Mouse (Mus musculus) adrenal gland, adult 8-10 months (tissue): Measurements from ENCODE around the gene Olfr960. TPM values are rescaled to one million over a fixed set of nuclear protein-coding genes. Genes with fewer than 3 reads are reported as not detected.

Source experiments
- DNase-seq: peaks from one replicate; pipeline ENCODE4 v3.0.0; 2022
- total RNA-seq, 4 experiments: library from RNA; stranded (reverse); gene quantifications; 2 replicates each; pipeline ENCODE4 v1.2.4; 2022

Olfr960 gene
- not detected for total RNA-seq

DNA sequence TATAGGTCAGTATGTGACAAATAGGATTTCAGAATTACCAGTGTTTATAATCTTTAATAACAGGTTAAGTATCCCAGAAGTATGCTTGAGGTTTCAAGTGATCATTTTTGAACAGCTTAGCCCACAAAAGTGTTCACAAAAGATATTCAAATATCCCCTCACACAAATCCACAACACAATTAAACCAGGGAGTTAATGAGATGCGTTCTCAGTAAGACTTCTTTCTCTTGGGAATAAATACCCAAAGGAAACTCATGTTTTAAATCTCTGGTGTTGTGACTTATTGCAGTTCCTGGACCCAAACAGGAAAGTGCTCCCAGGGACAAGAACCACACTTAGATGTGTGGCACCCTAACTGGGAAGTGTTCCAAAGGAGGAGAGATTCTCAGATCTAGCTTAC, at the start of gene Olfr960:
Gene Olfr960, plus strand, starts transcription at position 301 of the 400 bp plus-strand sequence.
- no peak for DNase-seq

DNA sequence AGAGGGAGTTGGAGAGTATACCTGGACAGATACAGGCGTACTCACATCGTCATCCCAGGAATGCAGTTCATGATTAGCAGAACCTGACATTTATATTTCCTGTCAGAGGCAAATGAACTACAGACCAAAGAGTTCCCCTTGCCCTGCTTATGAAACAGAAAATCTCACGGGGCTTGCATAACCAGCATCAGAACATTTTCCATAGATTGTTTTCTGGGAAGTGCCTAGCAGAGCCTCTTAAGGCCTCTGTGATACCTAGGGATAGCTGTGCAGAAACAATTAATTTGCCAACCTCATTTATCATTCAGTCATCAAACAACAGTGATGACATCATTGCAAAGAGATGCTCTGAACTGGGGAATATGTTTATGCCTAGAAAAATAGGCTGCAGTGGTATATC, 45.7 kb upstream of the Olfr960 start, which contains the start of gene Olfr959:
Gene Olfr959, minus strand, starts transcription at position 101 of the 400 bp plus-strand sequence.
- DNase-seq, result no peak

DNA sequence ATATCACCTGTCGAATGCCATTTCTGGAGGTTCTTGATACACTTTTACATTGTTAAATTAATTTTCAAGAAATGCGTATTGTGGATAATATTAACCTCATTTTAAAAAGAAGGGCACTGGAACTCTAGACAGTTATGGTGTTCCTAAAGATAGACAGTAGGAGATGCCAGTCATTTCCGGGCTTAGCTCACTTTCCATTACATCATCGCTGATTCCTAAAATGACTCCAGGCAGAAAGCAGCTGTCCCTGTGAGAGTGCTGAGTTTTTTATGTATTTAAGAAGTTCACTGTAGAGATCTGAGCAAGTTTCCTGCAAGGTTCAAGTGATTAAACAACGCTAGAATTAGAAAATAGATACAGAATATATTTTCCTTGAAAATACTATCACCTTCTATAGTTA, 44.1 kb upstream of the Olfr960 start:
- DNase-seq, result no peak

DNA sequence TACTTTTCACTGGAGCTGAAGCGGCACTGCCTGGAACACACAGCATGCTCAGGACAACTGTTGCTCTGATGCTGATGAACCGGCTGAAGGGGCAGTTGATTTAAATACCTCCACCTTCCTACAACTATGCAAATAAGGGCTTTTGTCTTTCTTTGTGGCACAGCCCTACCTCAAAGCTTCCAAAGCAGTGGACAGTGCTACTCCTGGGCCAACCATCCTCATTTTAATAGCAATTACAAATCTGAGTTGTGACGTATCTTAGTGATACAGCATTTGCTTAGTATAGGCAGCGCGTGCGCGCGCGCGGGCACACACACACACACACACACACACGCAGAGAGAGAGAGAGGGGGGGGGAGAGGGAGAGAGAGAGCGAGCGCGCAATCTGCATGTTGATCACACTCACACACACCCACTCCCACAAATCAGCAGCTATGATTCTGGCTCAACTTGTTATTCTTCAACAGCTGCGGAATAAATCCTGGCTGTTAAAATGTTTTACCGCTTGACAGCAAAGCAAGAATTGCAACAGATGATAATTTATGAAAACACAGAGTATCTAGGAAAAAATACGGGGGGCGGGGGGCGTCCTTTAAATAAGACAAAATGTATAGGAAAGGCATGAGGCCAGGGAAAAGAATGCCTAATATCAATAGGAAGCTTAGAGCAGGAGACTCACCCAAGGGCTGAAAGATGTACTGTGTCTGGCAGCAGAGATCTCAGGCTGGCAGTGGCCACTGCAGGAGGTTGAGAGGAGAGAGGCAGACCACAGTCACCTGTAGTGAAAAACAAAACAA, 18.4 kb upstream of the Olfr960 start:
- no peak for DNase-seq

DNA sequence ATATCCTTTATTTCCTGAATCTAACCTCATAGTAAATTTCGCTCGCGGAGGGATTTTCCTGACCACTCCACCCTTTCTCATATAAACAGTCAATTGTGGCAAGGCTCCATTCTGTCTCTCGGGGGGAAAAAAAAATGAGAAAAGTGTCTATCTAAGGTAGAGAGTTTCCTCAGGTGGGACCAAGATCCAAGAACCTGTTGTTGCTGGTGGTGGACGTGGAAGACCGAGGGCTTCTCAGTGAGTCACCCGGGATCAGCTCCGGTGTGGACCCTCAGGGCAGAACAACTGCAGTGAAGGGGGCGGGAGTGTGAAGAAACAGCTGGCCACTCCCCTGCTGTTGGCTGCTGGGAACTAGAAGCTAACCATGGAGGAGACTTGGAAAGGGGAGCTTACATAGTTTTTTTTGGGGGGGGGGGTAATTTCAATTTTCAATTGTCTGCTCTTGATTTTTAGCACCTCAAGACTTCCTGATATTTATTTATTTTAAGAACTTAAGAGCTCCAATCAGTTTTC, 17.8 kb upstream of the Olfr960 start:
- no peak for DNase-seq

DNA sequence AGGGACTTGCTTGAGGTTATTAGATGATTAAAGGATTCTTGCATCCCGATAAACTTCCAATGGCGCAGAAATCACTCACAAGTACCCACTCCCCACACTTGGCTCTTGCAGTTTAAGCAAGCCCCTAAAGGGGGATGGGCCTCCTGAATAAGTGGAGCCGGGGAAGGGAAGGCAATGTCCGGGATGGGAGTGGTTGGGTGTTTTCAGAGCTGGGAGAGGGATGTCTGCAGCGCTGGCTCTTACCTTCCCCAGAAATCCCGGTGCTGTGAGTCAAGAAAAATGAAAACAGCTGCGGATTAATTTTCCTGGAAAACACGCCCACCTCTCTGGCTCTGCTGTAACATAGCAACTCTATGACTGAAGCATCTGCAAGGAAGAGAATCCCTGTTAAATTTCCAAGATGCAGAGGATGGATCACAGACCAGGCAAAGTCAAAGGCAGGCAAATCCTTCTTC, 17.1 kb upstream of the Olfr960 start, which contains the start of gene AW551984:
Gene AW551984, minus strand, starts transcription at position 405 of the 455 bp plus-strand sequence.
- no peak for DNase-seq

DNA sequence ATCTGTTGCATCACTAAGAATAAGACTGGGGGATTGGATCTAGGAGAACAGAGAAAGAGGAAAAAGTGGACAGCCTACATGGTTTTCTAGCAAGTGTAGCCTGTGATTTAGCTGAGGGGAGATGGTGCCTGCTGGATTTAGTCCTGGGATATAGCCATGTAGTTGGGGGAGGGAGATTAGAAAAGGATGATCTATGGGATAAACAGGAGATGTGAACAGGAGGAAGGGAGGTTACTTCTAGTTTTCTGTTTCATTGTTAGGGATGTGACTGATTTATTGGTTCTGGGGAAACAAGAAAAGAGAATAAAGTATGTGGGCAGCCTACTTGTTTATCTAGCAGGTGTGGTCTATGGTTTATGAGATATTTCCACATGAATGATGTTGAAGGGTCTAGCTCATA, 12.7 kb upstream of the Olfr960 start:
- no peak for DNase-seq

DNA sequence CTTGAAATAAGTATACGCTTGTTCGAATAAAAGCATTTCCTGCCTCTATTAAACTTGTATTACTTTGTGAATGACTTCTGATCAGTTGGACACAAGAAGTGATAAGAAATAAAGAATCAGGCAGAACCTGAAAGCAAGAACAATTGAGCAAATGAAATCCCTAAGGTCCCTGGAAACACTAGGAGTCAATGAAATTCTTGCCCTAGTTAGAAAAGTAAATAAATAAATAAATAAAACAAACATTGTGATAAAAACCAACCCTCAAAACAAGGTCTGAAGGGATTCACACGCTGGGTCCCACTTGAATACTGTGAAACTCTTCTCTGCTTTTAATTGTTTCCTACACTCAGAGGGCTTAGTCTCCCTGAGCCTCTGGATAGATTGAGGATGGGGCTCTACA, 10.8 kb upstream of the Olfr960 start, which contains the start of gene Olfr148:
Gene Olfr148, plus strand, starts transcription at position 301 of the 400 bp plus-strand sequence.
- no peak for DNase-seq

DNA sequence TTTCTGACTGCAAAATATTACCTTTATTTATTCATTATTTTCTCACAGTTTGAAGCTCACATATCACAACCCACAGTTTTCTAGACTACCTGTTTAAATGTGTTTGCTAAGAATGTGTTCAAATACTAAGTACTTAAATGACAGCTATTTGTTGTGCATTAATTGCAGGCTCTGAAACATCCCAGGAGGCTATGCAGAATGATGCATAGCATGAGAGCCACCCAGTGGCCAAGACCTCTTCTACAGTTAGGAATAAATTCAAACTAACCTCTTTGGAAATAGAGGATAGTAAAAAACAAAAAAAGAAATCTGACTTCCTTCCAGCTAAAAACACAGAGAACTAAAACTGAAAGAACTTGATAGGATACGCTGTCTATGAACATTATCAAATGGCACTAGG, 9.2 kb upstream of the Olfr960 start:
- no peak for DNase-seq

DNA sequence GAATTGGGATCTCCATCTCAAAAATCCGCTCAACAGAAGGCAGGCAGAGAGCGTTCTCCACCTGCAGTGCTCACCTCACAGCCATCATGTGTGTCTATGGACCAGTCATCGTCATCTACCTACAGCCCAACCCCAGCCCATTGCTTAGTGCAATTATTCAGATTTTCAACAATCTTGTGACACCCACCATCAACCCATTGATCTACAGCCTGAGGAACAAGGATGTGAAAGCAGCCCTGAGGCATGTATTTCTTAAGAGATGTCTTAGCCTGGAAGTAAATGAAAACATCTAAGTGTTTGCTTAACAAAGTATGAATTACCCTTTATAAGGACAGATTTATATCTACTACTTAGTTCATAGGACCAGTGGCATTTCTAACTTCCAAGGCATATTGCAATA, 2.6 kb downstream of the Olfr960 start:
- no peak for DNase-seq

DNA sequence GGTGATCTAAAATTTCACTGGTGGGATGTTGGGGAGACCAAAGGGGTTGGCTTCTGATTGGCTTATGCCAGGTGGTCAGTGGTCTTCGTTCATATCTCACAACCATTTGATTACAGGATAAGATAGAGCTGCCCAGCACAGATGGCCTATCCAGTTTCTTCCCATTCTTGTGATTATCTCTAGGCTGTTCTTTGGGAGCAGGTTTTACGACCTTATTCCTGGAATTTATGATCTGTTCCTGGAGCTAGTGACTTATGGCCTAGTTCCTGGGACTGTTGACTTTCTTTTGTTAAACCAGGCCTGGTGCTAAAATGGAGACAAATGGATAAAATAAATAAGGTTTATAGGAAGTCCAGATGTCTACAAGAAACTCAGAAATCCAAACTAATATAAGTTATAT, 3.5 kb downstream of the Olfr960 start:
- no peak for DNase-seq

DNA sequence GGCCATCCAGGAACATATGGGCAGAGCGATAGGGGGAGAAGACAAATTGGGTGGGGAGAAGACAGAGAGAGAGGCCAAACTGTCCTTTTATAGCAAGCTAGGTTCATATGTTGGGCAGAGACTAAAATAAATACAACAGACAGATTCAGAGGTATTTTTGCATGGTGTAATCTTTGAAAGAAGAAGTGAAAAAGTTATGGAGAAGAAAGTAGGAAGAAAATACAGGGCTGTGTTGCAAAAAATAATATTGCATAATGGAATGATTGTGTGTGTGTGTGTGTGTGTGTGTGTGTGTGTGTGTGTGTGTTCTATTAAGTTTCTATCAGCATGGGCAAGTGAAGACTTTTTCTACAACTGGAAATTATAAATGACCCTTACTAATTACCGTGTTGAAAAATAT, 7.9 kb downstream of the Olfr960 start:
- no peak for DNase-seq

DNA sequence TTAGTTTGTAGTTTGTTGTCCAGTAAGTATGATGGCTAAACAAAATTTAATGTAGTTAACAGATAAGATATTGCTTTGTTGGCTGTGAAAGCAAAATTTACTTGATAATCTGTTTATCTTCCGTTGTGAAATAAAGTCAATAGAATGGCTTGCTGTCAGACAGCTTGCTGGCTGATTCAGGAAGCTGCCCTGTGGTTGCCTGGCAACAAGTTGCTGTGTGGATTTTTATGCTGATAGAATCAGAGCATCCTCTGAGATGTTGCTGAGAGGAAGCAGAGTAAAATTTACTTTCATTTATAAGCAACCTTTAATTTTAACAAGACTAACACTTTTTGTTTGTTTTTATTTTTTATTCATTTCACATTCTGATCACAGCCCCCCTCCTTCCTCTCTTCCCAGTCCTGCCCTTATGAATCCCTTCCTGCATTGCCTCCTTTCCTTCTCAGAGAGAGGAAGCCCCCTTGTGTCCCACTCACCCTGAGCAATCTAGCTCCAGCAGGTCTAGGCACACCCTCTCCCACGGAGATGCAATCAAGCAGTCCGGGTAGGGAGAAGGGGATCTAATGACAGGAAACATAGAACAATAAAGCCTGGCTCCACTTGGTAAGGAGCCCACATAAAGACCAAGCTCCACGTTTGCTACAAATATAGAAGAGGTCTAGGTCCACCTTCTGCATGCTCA, 12.9 kb downstream of the Olfr960 start:
- DNase-seq, result no peak

DNA sequence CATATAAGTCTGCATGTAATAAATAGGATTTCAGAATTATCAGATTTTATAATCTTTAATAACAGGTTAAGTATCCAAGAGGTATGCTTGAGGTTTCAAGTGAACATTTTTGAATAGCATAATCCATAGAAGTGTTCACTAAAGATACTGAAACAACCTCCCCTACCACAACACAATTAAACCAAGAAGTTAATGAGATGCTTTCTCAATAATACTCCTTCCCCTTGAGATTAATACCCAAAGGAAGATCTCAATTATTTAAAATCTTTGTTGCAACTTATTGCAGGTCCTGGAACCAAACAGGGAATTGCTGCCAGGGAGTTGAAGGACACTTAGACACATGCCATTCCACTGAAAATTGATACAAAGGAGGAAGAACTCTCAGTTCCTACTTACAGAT, 23.6 kb downstream of the Olfr960 start, which contains the start of gene Olfr961:
Gene Olfr961, plus strand, starts transcription at position 301 of the 400 bp plus-strand sequence.
- no peak for DNase-seq

DNA sequence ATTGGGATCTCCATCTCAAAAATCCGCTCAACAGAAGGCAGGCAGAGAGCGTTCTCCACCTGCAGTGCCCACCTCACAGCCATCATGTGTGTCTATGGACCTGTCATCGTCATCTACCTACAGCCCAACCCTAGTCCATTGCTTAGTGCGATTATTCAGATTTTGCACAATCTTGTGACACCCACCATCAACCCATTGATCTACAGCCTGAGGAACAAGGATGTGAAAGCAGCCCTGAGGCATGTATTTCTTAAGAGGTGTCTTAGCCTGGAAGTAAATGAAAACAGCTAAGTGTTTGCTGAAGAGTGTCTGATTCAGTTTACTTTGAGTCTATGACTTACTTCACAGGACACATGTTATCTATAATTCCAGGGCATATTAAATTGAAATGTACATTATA, 26.2 kb downstream of the Olfr960 start:
- DNase-seq, result no peak

DNA sequence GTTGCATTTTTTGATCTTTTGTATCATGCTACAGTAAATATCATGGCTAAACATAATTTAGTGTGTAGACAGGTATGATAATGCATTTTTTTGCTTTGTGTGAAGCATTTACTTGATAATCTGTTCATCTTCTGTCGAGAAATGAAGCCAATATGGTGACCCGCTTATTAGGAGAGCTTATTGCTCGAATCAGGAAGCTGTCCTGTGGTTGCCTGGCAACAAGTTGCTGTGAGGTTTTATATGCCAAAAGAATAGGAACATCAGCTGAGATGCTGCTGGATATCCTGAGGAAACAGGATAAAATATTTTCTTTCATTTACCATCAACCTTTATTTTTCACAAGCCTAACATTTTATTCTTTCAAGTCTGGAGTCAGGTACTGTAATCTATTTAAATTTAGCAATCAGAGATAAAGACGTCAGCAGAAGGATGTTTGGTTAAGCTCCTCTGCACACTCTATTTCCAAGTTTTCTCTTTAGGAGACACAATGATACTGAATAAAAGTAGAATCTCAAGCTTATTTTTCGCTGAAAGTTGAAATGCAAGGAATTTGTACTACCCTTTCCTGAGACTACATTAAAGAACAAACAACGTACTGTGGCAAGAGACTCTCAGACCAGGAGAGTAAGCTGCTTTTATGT, 33.7 kb downstream of the Olfr960 start:
- no peak for DNase-seq

DNA sequence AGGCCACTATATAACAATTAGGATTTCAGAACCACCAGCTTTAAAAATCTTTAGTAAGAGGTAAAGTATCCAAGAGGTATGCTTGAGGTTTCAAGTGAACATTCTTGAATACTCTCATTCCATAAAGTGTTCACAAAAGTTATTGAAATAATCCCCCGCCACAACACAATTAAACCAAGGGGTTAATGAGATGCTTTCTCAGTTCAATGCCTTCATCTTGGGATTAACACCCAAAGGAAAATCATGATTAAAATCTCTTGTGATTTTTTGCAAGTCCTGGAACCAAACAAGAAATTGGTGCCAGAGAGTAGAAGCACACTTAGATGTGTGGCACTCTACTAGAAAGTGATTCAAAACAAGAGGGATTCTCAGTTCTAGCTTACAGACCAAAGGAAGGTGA, 45.7 kb downstream of the Olfr960 start, which contains the start of gene Olfr963:
Gene Olfr963, plus strand, starts transcription at position 301 of the 400 bp plus-strand sequence.
- DNase-seq, result no peak

DNA sequence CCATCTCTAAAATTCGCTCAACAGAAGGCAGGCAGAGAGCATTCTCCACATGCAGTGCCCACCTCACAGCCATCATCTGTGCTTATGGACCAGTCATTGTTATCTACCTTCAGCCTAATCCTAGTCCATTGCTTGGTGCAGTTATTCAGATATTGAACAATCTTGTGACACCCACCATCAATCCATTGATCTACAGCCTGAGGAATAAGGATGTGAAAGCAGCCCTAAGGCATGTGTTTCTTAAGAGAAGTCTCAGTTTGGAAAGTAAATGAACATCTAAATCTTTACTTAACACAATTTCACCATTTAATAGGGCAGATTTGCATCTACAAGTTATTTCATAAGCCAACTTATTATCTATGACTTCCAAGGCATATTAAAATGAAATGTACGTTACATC, 48.5 kb downstream of the Olfr960 start:
- no peak for DNase-seq
